Mouse (Mus musculus): ENCODE data around the gene Secisbp2l. TPM values are rescaled to one million over a fixed set of nuclear protein-coding genes. Genes with fewer than 3 reads are reported as not detected.

Gene Secisbp2l
- total and polyA plus RNA-seq, 2 experiments from 2014 or later, result 29.8 to 65.6 TPM

- Histone ChIP-seq H3K4me3 (ENCODE audit: low read depth, low read length) (no peak overlapping the region), H3K4me2 (ENCODE audit: low read depth) (no peak overlapping the region), H3K27me3 (ENCODE audit: insufficient read depth, low read length) (no peaks in the 10 kb centered on the region), H3K27ac (ENCODE audit: low read depth, low read length) (no peak overlapping the region), H3K36me3 (ENCODE audit: insufficient read depth) (no peaks in the 10 kb centered on the region), H3K9ac (no peak overlapping the region), H3K9me3 (ENCODE audit: low read length) (no peaks in the 10 kb centered on the region), H3K4me1 (ENCODE audit: insufficient read depth) (no peaks in the 10 kb centered on the region)
- TF ChIP-seq CTCF (IDR thresholded peaks at IDR 0.05; ENCODE audit: low read depth), result no peak
- ATAC-seq, result no peak
- WGBS, result 88% methylated on average over 2 of the region's 2 CpGs
- DNase-seq, result no peak
Measured at GRCm38 (mm10) chr2:125694798-125695197, 87.9 kb downstream of the Secisbp2l start.

- H3K9me3 ChIP-seq (ENCODE audit: low read length), result no peaks in the 10 kb centered on the region
- no peak overlapping the region for H3K4me3 ChIP-seq (ENCODE audit: low read depth, low read length)
- H3K36me3 ChIP-seq (ENCODE audit: insufficient read depth), result no peaks in the 10 kb centered on the region
- no peaks in the 10 kb centered on the region for H3K27me3 ChIP-seq (ENCODE audit: insufficient read depth, low read length)
- ATAC-seq, result no peak
- no peak overlapping the region for H3K9ac ChIP-seq
- H3K27ac ChIP-seq (ENCODE audit: low read depth, low read length), result no peak overlapping the region
- no peak overlapping the region for H3K4me2 ChIP-seq (ENCODE audit: low read depth)
- H3K4me1 ChIP-seq (ENCODE audit: insufficient read depth), result no peaks in the 10 kb centered on the region
- no peak for DNase-seq
- 84% methylated on average over 2 of the region's 2 CpGs for WGBS
- TF ChIP-seq CTCF (IDR thresholded peaks at IDR 0.05; ENCODE audit: low read depth), result no peak
Measured at GRCm38 (mm10) chr2:125692010-125692409, 90.7 kb downstream of the Secisbp2l start.

Other genes with a start within 250 kb of the Secisbp2l start
- 2.2 and 2.4 TPM in 2 replicates for gene Cep152, start 157.8 kb downstream of the Secisbp2l start, total RNA-seq (2014; rRNA removed)
- 0.92 and 1.4 TPM in 2 replicates for gene Cep152, start 157.8 kb downstream of the Secisbp2l start, polyA plus RNA-seq (2015; fragmentation: Nextera tagmentation; extraction: Ambion mirVana)
- gene Eid1, start 109.8 kb downstream of the Secisbp2l start, total RNA-seq (2014; rRNA removed), result 575 and 636 TPM in 2 replicates
- gene Eid1, start 109.8 kb downstream of the Secisbp2l start, polyA plus RNA-seq (2015; fragmentation: Nextera tagmentation; extraction: Ambion mirVana), result 454 and 459 TPM in 2 replicates
- 4.3 and 6.8 TPM in 2 replicates for gene Shc4, start 58.7 kb downstream of the Secisbp2l start, total RNA-seq (2014; rRNA removed)
- 0.79 and 2.5 TPM in 2 replicates for gene Shc4, start 58.7 kb downstream of the Secisbp2l start, polyA plus RNA-seq (2015; fragmentation: Nextera tagmentation; extraction: Ambion mirVana)
- gene Galk2, start 76.2 kb upstream of the Secisbp2l start, total RNA-seq (2014; rRNA removed), result 28.5 and 39.4 TPM in 2 replicates
- gene Galk2, start 76.2 kb upstream of the Secisbp2l start, polyA plus RNA-seq (2015; fragmentation: Nextera tagmentation; extraction: Ambion mirVana), result 23.7 and 27.8 TPM in 2 replicates
- 92.8 and 114 TPM in 2 replicates for gene Cops2, start 76.3 kb upstream of the Secisbp2l start, total RNA-seq (2014; rRNA removed)
- 54.1 and 56.8 TPM in 2 replicates for gene Cops2, start 76.3 kb upstream of the Secisbp2l start, polyA plus RNA-seq (2015; fragmentation: Nextera tagmentation; extraction: Ambion mirVana)